Mouse (Mus musculus) megakaryocyte-erythroid progenitor cell, adult 5 weeks (primary cell): ENCODE data around the gene Kif19a. TPM values are rescaled to one million over a fixed set of nuclear protein-coding genes. Genes with fewer than 3 reads are reported as not detected.

Experiments used
- polyA plus RNA-seq: library from polyadenylated mRNA; stranded (reverse); fragments of >175 nt; gene quantifications from 2 replicates; pipeline ENCODE4 v1.2.3, GENCODE M21; 2012

Kif19a gene
- 0.93 and 1.2 TPM in 2 replicates for polyA plus RNA-seq

GRCm38 (mm10) chr11:114764820-114765818, at the start of gene Kif19a:
Gene Kif19a, plus strand, starts transcription at chr11:114765388.

GRCm38 (mm10) chr11:114726965-114727825, 38.0 kb upstream of the Kif19a start, which contains the start of gene Dnaic2:
Gene Dnaic2, plus strand, starts transcription at chr11:114727408.

GRCm38 (mm10) chr11:114795848-114796322, 30.7 kb downstream of the Kif19a start, which contains the start of gene Btbd17:
Gene Btbd17, minus strand, starts transcription at chr11:114795945.

GRCm38 (mm10) chr11:114798624-114799023, 33.4 kb downstream of the Kif19a start, which contains the start of gene Gpr142:
Gene Gpr142, plus strand, starts transcription at chr11:114798924.

Other genes starting within 250 kb of the Kif19a start
- 434 and 462 TPM in 2 replicates for gene Rpl38, start 96.9 kb upstream of the Kif19a start, polyA plus RNA-seq
- gene Ttyh2, start 90.0 kb upstream of the Kif19a start, polyA plus RNA-seq, result 5.3 and 6.1 TPM in 2 replicates
- gene Dnaic2, start 38.0 kb upstream of the Kif19a start, polyA plus RNA-seq, result not detected in 2 replicates
- gene Btbd17, start 30.6 kb downstream of the Kif19a start, polyA plus RNA-seq, result 0.23 TPM in 1 of 2 replicates, not detected in the other
- not detected in 2 replicates for gene Gpr142, start 33.5 kb downstream of the Kif19a start, polyA plus RNA-seq
- 0.14 and 1.2 TPM in 2 replicates for gene Gprc5c, start 85.8 kb downstream of the Kif19a start, polyA plus RNA-seq
- 1.4 and 1.7 TPM in 2 replicates for gene Cd300a, start 124.7 kb downstream of the Kif19a start, polyA plus RNA-seq
- gene Cd300lb, start 169.0 kb downstream of the Kif19a start, polyA plus RNA-seq, result 2.9 and 5.9 TPM in 2 replicates
- gene Cd300c, start 203.8 kb downstream of the Kif19a start, polyA plus RNA-seq, result 0.15 and 0.78 TPM in 2 replicates
- gene Cd300ld, start 224.5 kb downstream of the Kif19a start, polyA plus RNA-seq, result 0.04 TPM in 1 of 2 replicates, not detected in the other
- gene Cd300c2, start 236.5 kb downstream of the Kif19a start, polyA plus RNA-seq, result 0.31 TPM in 1 of 2 replicates, not detected in the other